Mouse (Mus musculus): ENCODE measurements around the gene Shbg.

Gene Shbg

DNA sequence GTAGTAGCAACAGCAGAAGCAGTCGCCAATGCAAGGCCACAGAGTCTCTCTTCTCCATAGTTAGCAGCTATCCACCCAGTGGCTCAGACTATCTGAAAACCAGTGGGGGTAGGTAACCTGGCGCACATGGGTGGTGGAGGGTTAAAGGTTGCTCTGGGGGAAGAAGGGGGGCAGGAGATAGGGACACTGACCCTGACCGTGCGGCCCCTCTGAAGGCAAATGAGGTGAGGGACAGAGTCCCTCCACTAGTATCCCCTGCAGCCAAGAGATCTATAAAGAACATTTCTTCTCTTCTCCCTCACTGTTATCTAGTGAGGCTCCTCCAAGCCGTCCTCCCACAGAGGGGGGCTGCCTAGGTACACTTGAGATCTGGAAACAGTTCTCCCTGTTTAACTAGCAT, at the start of gene Shbg:
Gene Shbg, minus strand, starts transcription at position 101 of the 400 bp plus-strand sequence.
- DNase-seq (ENCODE audit: low spot score) = no peak

DNA sequence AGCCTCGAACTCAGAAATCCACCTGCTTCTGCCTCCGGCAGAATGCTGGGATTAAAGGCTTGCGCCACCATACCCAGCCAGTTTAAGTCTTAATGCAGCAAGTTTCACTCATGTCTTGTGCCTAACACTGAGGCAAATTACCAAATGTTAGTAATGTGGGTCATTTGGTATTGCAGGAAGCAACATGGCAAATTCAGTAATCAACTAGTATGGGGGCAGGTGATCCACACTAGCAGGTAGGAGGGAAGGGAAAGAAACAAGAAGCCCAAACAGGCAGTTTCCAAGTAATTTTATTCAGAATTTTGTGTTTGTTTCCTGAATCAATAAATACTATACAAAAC, 48.9 kb upstream of the Shbg start:
- DNase-seq (ENCODE audit: low spot score) = no peak

DNA sequence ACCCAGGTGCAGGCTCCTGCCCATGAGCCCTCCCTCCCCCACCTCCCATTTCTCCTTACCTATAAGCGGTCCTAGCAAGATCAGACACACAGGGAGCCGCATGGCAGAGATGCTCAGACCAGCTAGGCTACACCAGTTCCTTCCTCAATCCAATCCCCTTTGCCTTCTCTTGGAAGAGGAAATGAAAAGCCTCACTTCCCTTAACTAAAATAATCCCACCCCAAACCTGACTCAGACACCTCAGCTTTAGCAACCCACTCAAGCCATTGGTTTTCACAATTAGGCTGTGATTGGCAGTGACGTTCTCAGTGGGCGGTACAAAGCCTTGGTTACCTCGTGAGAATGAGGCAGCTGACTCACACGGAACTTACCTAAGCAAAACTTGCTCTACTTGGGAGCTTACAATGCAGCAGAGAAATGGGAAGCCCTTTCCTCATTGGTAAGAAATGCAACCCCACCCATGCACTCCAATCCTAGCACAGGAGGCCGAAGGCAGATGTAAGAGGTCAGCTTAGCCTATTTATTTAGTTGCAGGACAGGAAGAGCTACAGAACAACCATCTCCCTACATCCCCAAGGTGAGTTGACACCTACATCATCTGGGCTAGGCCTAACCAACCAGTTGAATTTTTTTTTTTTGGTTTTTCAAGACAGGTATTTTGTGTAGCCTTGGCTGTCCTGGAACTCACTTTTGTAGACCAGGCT, 48.4 kb upstream of the Shbg start, which contains the start of gene Cd68:
Gene Cd68, minus strand, starts transcription at position 193 of the 704 bp plus-strand sequence.
- peak; percentile 54 for DNase-seq (ENCODE audit: low spot score)

DNA sequence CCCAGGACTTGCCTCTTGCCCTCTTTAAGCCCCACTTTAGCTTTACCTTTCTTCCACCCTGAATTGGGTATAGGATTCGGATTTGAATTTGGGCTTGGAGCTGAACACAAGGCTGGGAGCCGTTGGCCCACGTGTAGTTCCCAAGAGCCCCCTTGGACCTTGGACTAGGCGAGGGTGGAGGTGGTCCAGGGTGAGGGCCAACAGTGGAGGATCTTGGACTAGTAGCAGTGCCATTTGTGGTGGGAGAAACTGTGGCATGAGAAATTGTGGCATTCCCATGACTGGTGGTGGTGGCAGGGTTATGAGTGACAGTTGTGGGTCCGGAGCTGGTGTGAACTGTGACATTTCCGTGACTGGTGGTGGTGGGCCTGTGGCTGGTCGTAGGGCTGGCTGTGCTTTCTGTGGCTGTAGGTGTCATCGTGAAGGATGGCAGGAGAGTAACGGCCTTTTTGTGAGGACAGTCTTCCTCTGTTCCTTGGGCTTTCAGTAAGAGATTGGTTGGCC, 47.8 kb upstream of the Shbg start:
- DNase-seq (ENCODE audit: low spot score) = no peak

DNA sequence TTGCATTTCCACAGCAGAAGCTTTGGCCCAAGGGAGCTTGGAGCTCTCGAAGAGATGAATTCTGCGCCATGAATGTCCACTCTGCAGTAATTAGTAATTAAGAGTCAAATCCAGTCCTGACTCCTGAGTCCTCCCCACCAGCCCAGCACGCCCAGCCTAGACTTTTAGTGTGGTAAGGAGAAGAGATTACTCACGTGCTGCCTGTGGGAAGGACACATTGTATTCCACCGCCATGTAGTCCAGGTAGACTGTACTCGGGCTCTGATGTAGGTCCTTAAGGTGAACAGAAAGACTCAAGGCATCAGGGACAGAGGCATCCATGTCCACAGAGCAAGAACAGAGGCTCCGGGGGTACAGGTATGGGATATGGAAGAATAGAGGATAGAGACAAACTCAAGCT, 47.1 kb upstream of the Shbg start:
- no peak for DNase-seq (ENCODE audit: low spot score)

DNA sequence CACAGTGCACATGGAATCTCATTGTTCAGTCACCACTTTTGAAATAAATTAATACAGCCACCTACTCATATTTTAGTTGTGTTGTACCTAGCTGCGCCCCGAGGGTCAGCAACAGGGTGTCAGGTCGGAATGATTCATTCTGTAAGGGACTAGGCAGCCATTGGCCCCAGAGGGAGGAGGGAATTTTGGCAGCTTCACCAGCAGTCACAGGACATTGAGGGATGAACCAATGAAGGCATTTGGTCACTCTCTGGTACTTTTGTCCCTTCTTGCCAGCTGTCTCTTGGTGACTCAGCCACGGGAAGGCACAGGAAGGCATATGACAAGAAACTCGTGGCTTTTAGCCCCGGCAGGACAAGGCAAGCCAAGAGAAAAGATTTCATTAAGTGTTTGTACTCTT, 46.1 kb upstream of the Shbg start:
- DNase-seq (ENCODE audit: low spot score) = no peak

DNA sequence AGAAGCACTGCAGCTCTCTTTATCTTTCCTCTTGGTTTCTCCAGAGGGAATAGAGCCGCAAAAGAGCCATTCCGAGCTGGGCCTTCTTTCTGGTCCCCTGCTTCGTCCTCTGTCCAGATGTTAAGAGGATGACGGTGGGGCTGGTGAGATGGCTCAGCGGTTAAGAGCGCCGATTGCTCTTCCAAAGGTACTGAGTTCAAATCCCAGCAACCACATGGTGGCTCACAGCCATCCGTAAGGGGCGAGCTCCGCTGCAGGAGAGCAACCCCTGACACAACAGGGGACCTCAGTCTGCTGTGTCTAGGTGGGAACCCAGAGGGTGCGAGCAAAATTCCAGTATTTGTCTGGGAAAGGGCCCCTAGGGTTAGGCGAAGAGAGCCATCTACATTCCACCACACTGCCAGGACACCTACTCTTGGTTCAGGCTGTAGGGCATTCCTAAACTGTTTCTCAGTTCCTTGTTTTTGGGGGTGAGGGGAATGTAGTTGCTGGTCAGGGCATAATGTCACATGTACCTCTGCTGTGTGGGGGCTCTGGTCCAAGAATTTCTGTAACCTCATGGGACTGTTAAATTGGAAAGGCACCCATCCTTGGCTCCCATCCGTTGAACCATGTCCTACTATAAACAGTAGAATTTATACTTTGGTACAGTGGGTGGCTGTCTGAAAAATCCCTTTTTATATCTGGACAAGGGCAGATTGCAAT, 45.4 kb upstream of the Shbg start:
- DNase-seq (ENCODE audit: low spot score) = no peak

DNA sequence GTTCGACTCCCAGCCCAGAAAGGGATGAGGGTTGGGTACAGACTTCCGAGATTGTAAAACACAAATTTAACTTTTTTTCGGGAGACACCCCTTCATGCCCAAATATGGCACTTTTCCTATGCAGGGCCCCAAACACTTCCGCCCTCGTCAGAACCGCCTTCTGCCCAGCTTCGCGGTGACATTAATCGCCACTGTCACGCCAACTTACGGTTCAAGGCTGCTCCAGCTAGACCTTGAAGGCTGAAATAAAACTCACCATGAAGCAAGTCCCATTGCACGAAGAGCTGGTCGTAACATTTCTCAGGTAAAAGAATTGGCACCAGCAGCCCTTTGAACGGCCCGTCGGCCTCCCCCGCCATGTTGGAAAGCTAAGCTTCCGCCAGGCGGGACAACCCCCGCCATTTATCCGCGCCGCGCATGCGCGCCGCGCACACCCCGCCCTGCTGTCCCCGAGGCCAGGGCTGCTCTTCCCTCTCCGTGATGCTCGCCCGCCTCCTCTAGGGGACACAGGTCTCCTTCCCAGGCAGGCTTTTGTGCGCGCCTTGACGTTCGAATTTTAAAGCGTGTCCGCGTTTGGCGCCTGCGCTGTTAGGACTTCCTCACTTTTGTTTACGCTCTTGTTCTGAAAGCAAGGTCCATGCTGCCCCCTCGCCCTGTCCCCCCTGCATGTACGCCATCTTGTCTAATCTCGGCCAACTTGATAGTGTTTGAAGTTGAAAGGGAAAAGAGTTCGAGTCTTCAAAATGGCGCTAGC, 44.7 kb upstream of the Shbg start, which contains the start of gene Mpdu1:
Gene Mpdu1, minus strand, starts transcription at position 430 of the 754 bp plus-strand sequence.
- DNase-seq (ENCODE audit: low spot score) = peak; percentile 98

DNA sequence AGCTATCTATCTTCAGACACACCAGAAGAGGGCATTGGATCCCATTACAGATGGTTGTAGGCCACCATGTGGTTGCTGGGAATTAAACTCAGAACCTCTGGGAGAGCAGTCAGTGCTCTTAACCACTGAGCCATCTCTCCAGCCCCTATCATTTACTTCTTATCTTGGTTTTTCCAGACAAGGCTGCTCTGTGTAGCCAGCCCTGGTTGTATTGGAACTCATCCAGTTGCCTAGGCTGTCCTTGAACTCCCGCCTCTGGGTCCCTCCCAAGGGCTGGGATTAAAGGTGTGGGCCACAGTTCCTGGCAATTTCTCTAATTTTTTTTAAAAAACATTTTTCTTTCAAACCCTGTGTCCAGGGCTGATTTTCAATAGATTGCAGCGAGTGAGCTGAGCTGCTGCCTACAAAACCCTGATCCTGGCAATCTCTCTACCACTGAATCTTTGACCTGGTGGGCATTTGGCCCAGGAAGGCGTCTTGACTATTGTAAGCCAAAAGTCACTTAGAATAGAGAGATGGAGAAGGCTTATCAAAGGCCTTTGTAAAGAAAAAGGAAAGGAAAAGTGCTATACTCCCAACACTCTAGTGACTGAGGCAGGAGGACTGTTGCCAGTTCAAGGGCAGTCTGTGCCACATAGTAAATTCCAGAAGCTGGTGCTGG, 43.6 kb upstream of the Shbg start:
- DNase-seq (ENCODE audit: low spot score) = peak; percentile 13

DNA sequence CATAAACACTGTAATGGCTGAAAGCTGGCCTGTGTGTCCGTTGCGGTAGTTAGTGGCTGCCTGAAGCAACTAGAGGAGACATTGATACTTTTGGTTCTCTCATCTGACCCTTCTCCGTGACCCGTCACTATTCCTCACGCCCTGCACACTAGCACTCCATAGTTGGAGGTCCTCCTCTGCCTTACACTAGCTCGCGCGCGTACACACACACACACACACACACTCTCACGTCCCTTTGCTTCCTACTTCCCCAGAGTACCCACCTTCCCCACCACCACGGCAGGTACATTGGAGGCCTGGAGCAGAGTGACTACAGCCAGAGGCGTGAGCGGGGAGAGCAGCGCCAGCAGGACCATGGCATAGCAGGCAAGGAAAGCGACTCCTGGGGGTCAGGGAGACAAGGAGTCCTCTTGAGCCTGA, 39.8 kb upstream of the Shbg start:
- DNase-seq (ENCODE audit: low spot score) = no peak

DNA sequence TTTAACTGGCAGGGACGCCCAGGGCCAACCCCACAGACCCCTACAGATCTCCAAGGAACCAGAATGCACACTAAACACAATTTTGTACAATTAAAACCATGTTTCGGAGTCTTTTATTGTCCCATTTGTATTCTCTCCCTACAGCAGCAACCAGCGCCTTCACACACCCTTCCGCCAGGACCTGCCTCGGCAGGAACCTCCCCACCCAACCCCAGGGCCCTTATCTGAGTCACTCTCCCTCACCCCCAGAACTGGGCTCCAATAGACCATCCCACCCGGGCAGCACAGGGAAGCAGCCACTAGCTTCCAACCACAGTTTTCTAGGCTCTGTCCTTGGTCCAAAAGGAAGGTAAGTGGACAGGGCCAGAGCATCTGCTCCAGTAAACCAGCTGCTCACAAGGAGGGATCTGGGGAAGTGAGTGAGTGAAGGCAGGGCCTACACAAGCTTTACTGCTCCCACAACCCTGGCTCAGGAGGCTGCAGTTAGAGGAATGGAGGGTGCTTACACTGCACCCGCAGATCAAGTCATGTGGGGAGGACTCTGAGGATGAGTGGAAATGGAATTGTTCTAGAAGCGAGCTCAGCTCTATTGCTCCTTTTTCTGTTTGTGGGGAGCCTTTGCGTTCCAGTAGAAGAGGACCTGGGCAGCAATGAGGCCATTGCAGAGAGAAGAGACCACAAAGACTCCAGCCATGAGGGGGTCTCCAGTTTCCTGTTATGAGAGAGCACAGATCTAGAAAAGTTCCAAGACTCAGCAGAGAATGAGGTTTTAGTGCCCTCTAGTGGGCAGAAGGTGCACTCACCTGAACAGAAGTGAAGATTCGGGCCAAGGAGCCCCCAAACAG, 39.1 kb upstream of the Shbg start:
- DNase-seq (ENCODE audit: low spot score) = peak; percentile 89

DNA sequence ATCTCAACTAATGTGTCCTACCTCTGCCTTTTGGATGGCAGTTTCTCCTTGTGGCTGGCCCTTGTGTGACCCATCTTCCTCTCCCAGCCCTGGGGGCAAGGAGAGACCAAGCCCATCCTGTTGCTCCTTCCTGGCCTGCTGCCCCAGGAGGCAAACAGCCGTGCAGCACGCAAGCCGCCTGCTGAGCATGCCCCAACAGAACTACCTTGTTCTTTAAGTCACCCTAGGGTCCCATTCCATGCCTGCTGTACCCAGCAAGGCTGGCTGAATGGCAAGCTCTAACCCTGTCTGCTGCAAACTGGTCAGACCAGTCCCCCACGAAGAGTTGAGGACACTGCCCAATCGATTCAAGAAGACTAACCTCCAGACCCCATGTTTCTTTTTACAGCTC, 38.4 kb upstream of the Shbg start:
- no peak for DNase-seq (ENCODE audit: low spot score)

DNA sequence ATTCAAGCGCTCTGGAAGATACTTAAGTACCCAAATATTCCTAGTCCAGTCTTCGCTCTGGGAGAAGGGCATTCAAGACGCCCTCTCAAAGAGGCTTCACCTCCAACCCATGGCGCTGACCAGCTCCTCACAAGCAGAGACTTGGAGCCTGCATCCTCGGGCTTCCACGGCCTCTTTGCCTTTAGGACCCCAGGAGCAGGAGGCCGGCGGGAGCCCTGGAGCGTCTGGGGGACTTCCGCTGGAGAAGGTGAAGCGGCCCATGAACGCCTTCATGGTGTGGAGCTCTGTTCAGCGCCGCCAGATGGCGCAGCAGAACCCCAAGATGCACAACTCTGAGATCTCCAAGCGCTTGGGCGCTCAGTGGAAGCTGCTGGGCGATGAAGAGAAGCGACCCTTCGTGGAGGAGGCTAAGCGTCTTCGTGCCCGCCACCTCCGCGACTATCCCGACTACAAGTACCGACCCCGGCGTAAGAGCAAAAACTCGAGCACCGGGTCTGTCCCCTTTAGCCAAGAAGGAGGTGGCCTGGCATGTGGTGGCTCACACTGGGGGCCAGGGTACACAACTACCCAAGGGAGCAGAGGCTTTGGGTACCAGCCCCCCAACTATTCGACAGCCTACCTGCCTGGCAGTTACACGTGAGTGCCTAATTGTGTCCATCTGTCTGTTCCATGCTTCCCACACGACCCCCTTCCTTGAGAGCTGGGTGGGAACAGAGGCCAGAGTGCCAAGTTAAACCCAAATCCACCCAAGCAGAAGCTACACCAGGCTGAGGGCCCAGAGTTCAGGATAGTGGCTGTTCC, 37.8 kb upstream of the Shbg start, which contains the start of gene Sox15:
Gene Sox15, plus strand, starts transcription at position 51 of the 801 bp plus-strand sequence.
- DNase-seq (ENCODE audit: low spot score) = peak; percentile 90

DNA sequence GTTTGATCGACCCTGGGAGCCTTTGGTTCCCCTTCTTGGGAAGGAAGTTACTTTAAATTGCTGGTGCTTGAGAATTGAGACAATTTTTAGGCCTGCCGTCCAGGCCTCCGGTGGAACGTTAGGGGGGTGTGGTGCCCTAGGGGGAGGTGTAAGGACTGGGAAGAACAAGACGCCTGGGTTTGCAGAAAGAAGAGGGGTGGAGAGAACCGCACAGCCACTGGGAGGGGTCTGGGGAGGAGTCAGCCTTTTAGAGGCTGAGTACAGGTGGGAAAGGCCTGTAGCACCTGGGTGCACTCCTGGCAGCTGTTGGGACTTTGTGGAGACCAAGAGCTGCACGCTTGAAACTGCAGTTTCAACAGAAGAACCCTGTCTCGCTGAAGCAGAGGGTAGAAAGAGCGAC, 37.1 kb upstream of the Shbg start:
- no peak for DNase-seq (ENCODE audit: low spot score)

DNA sequence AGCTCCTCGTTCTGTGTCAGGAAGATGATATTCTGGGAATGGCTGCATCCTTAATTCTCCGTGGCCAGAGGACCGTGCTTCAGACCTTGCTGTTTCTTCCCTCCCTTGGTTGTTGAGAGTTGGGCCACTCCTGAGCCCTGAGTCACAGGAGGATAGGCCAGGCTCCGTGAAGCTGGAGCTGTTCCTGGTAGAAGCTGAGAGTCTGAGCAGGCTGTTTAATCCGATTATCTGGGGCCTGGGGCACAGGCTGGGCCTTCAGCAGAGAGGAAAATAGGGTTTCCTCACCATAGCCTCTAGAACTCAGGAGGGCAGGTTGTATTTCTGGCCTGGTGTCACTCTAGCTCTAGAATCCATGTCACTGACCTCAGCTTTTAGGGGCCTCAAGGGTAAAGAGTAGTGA, 35.7 kb upstream of the Shbg start:
- no peak for DNase-seq (ENCODE audit: low spot score)

DNA sequence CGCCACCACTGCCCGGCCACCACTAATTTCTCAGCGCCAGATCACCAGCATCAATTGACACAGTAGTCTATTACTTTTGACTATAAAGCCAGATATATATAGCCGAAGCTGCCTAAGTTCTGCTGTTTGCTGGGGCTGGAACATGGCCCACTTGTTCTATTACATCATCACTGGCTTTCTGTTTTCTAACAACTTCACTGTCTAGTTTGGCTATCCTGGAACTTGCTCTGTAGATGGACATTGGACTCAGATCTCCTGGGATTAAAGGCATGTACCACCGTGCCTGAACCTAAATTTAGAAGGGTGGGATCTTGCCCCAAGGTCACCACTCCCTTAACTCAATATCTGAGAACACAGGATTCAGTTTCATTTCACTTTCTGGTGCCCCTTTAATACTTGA, 28.2 kb upstream of the Shbg start:
- DNase-seq (ENCODE audit: low spot score) = no peak

DNA sequence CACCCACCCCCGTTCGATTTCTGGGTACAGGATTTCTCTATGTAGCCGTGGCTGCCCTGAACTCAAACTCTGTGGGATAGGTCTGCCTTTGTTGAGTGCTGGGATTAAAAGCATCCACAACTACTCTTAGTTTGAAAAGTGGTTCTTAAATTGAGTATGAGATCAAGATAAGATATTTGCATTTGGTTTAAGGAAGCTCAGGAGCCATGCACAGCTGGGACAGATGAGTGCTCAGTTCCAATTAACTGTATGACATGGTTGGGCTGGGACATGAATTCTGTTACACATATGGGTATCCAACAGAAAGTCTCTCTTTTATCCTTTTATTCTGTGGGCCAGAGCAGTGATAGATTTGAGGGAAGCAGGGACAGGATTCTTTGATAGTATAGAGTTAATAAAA, 17.8 kb upstream of the Shbg start:
- DNase-seq (ENCODE audit: low spot score) = no peak

DNA sequence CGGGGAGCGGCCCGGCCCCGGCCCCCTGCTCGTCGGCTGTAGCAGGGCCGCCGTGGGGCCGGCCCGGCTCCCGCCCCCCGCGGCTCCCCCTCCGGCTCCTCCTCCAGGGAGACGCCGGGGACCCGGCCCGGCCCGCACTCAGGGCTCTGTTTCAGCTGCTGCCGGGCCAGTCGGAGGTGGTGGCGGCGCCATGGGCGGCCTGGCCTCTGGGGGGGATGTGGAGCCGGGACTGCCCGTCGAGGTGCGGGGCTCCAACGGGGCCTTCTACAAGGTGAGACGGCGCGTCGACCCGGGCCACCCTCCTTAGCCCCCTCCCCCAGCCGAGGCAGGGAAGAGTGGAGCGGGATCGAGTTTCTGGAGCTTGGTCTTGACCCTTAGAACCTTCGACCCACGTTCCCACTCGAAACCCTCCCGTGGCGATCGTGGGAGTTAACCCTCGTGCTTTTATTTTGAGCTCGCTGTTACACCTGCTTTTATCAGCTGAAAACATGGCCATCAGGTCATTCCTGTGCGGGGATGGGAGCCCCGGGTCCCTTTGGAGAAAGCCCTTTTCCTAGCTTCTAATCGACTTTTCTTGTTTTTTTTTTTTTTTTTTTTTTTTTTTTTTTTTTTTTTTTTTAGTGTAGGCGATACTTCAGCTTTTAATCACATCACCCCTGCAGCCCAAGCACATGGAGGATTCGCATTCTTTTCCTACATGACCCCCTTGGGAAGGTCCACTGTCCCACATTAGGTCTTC, 15.6 kb upstream of the Shbg start:
- DNase-seq (ENCODE audit: low spot score) = peak; percentile 55

DNA sequence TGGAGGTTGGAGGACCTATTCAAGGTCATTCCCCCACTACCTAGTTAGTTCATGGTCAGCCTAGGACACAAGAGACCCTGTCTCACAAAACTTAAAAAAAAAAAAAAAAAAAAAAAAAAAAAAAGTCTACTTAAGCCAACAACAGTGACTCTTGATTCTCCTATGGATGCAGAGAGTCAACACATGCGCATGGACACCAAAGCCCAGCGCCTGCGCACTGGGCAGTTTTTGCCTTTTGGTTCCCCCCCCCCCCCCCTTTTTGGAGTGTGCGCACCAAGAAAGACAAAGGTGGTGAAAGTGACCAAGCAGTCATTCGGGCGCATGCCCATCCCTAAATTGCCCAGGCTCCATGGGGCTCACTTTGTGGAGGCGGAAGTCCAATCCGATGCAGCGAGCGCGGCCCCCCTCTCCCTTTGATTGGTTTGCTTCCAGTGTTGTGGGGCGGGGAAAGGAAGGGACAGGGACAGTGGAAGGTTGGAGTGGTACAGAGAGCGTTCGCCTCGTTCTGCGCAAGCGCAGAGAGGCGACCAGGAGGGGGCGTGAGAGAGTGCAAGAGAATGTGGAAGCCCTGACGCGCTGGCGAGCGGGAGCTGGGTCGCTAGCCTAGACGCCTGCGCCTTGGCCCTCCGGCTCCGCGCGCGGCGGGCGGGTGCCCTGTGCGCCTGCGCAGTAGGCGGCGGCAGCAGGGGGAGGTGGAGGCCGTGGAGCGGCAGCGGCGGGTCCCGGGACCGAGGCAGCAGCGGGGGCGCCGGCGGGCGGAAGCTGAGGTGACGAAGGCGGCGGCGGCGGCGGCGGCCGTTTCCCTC, 14.8 kb upstream of the Shbg start, which contains the start of gene Fxr2:
Gene Fxr2, plus strand, starts transcription at position 707 of the 806 bp plus-strand sequence.
- DNase-seq (ENCODE audit: low spot score) = peak; percentile 100
